Mouse (Mus musculus) cerebellum, postnatal 36 days (tissue): ENCODE data around the gene Myo10.

ENCODE experiments used
- DNase-seq, 2 experiments: peaks; one replicate each; pipeline ENCODE4 v3.0.0; 2021 to 2022; ENCODE audit warnings: mixed read lengths in 2 of 2

Gene Myo10

GRCm38 (mm10) chr15:25767777-25768176 is 145.5 kb downstream of the Myo10 start:
- no peak for DNase-seq

- DNase-seq = no peak
These were observed 147.4 kb downstream of the Myo10 start for GRCm38 (mm10) chr15:25769524-25770255.

GRCm38 (mm10) chr15:25771782-25772181 is 149.5 kb downstream of the Myo10 start:
- no peak for DNase-seq

GRCm38 (mm10) chr15:25773711-25774513 is 151.6 kb downstream of the Myo10 start:
- DNase-seq = no peak

GRCm38 (mm10) chr15:25778937-25779336 is 156.6 kb downstream of the Myo10 start:
- DNase-seq = no peak

GRCm38 (mm10) chr15:25779522-25780191 is 157.3 kb downstream of the Myo10 start:
- DNase-seq = no peak

GRCm38 (mm10) chr15:25781053-25781452 is 158.7 kb downstream of the Myo10 start:
- DNase-seq = no peak

GRCm38 (mm10) chr15:25785456-25786390 is 163.4 kb downstream of the Myo10 start:
- no peak for DNase-seq

- no peak for DNase-seq
These were observed 165.1 kb downstream of the Myo10 start for GRCm38 (mm10) chr15:25787406-25787805.

GRCm38 (mm10) chr15:25787965-25788364 is 165.6 kb downstream of the Myo10 start:
- no peak for DNase-seq

GRCm38 (mm10) chr15:25788565-25788964 is 166.2 kb downstream of the Myo10 start:
- DNase-seq = no peak

GRCm38 (mm10) chr15:25789241-25789640 is 166.9 kb downstream of the Myo10 start:
- no peak for DNase-seq

GRCm38 (mm10) chr15:25791660-25792353 is 169.5 kb downstream of the Myo10 start:
- no peak for DNase-seq

- DNase-seq = no peak
These were observed 171.8 kb downstream of the Myo10 start for GRCm38 (mm10) chr15:25794123-25794522.

- no peak for DNase-seq
These were observed 173.2 kb downstream of the Myo10 start for GRCm38 (mm10) chr15:25795496-25795895.

GRCm38 (mm10) chr15:25796353-25796752 is 174.0 kb downstream of the Myo10 start:
- no peak for DNase-seq

- DNase-seq = no peak
These were observed 174.9 kb downstream of the Myo10 start for GRCm38 (mm10) chr15:25797179-25797578.

- no peak for DNase-seq
These were observed 175.6 kb downstream of the Myo10 start for GRCm38 (mm10) chr15:25797888-25798287.

- DNase-seq = no peak
These were observed 179.4 kb downstream of the Myo10 start for GRCm38 (mm10) chr15:25801726-25802125.

GRCm38 (mm10) chr15:25802194-25802593 is 179.9 kb downstream of the Myo10 start:
- DNase-seq = no peak

GRCm38 (mm10) chr15:25803111-25803510 is 180.8 kb downstream of the Myo10 start:
- no peak for DNase-seq
